Mouse (Mus musculus): ENCODE measurements around the gene Ost4.

GRCm38 (mm10) chr5:30919831-30920614 lies 12.4 kb upstream of the Ost4 start:
- TF ChIP-seq EP300 (IDR thresholded peaks at IDR 0.05; ENCODE audit: low read depth): no peak
- no peak for TF ChIP-seq CTCF (IDR thresholded peaks at IDR 0.05; ENCODE audit: low read depth)

Measured in heart, postnatal 0 days (tissue).